Mouse (Mus musculus): ENCODE results near the gene Snx21. TPM values are rescaled to one million over a fixed set of nuclear protein-coding genes. Genes with fewer than 3 reads are reported as not detected.
"Not testable (repeated sequence)": the region's sequence is repeated elsewhere in the genome, so short reads cannot be mapped to it uniquely, and the experiment has no call there.

The Snx21 gene
- polyA plus RNA-seq, 1 experiment = 36.8 TPM

GRCm38 (mm10) chr2:164795868-164796267 is 10.2 kb downstream of the Snx21 start:
- peaks cover 5% of the 10 kb centered on the region for H3K4me1 ChIP-seq (ENCODE audit: control insufficient read depth, insufficient read depth, insufficient read length, low read length)
- no peak overlapping the region for H3K27ac ChIP-seq (replicated peaks; ENCODE audit: low read depth, low read length)
- no peak overlapping the region for H3K4me3 ChIP-seq (ENCODE audit: insufficient read depth, low read depth, low read length)

DNA sequence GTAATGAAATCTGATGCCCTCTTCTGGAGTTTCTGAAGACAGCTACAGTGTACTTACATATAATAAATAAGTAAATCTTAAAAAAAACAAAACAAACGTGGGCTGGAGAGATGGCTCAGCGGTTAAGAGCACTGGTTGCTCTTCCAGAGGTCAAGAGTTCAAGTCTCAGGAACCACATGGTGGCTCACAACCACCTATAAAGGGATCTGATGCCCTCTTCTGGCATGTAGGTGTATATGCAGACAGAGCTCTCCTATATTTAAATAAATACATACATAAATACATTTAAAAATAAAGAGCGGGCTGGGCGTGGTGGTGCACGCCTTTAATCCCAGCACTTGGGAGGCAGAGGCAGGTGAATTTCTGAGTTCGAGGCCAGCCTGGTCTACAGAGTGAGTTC is 12.9 kb downstream of the Snx21 start:
- H3K4me3 ChIP-seq (ENCODE audit: insufficient read depth, low read depth, low read length); H3K4me1 ChIP-seq (ENCODE audit: control insufficient read depth, insufficient read depth, insufficient read length, low read length); H3K27ac ChIP-seq (replicated peaks; ENCODE audit: low read depth, low read length): not testable (repeated sequence)

DNA sequence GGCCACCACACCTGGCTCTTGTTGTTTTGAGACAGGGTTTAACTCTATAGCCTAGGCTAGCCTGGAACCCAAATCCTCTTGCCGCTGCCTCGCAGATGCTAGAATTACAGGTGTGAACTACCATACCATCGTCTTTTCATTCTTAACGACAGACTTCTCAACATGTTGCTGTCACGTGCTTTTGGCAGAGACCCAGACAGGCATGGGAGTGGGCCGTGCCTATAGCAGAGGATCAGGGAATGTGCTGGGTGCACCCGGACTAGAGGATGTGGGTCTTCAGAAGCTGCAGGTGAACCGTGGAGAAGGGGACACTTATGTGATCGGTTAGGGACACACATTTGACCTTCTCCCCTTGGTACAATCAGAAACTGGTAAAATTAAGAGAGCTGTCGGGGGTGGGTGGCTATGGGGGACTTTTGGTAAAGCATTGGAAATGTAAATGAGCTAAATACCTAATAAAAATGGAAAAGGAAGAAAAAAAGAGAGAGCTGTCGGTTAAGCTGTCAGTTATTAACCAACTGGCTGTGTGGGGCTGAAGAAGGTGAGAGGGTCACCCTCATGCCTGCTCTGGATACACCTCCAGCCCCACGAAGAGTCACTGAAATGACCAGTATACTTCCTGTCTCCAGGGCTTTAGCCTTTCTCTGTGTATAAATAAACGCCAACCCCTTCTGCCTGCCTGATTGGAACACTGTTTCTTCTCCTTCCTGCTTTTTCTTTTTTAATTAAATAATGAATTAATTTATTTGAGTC is 14.8 kb downstream of the Snx21 start:
- Histone ChIP-seq H3K4me3 (ENCODE audit: insufficient read depth, low read depth, low read length) (no peak overlapping the region), H3K4me1 (ENCODE audit: control insufficient read depth, insufficient read depth, insufficient read length, low read length) (peaks cover 4% of the 10 kb centered on the region), H3K27ac (replicated peaks; ENCODE audit: low read depth, low read length) (no peak overlapping the region)

GRCm38 (mm10) chr2:164803201-164803920 is 17.7 kb downstream of the Snx21 start:
- H3K27ac ChIP-seq (replicated peaks; ENCODE audit: low read depth, low read length) = no peak overlapping the region
- H3K4me1 ChIP-seq (ENCODE audit: control insufficient read depth, insufficient read depth, insufficient read length, low read length) = peaks cover 4% of the 10 kb centered on the region
- peak overlapping the region; percentile 28 for H3K4me3 ChIP-seq (ENCODE audit: insufficient read depth, low read depth, low read length)

- Histone ChIP-seq H3K4me1 (ENCODE audit: control insufficient read depth, insufficient read depth, insufficient read length, low read length) (peaks cover 4% of the 10 kb centered on the region), H3K27ac (replicated peaks; ENCODE audit: low read depth, low read length) (no peak overlapping the region), H3K4me3 (ENCODE audit: insufficient read depth, low read depth, low read length) (peak overlapping the region; percentile 84)
Measured at GRCm38 (mm10) chr2:164803921-164804313, 18.3 kb downstream of the Snx21 start.

DNA sequence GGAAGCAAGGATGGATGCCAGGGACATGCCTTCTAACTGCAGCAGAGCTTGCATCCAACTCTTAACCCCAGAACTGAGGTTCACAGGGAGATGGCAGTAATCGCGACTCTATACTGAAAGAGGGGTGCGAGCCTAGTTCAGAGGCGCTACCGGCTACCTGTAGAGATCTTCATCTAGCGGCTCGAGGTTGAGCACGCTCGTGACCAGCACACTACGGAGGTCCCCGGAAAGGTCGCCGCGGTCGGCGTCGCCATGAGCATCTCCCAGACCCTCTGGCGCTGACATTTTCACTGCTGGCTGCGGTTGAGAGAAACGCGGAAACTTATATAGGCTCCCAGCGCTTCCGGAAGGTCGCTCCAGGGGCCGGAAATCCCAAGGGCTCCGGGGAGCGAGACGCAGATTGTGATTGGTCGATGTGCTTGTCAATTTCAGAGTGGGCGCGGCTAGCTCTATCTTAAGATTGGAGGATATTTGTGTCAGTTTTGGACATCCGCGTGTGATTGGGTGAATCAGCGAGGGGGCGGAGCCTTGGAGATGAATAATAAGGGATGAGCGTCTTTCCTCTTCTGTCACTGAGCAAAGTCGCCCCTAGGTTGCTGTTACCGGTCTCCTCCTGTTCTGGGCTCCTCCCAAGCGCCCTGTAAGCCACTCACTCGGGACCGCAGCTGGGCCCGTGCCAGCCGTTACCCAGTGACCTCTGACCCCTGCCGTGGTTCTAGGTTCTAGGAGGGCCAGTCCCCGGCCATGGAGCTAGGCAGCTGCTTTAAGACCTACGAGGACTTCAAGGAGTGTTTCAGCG is 19.1 kb downstream of the Snx21 start, which contains the start of the genes Acot8 and Zswim3:
Acot8 (minus strand) TSS at position 350 of the 799 bp plus-strand sequence.
Zswim3 (plus strand) TSS at position 566 of the 799 bp plus-strand sequence.
- H3K27ac ChIP-seq (replicated peaks; ENCODE audit: low read depth, low read length) = peak within 1 kb of the TSS; percentile 75
- H3K4me1 ChIP-seq (ENCODE audit: control insufficient read depth, insufficient read depth, insufficient read length, low read length) = peaks cover 4% of the 10 kb centered on the region
- peak within 1 kb of the TSS; percentile 84 for H3K4me3 ChIP-seq (ENCODE audit: insufficient read depth, low read depth, low read length)

DNA sequence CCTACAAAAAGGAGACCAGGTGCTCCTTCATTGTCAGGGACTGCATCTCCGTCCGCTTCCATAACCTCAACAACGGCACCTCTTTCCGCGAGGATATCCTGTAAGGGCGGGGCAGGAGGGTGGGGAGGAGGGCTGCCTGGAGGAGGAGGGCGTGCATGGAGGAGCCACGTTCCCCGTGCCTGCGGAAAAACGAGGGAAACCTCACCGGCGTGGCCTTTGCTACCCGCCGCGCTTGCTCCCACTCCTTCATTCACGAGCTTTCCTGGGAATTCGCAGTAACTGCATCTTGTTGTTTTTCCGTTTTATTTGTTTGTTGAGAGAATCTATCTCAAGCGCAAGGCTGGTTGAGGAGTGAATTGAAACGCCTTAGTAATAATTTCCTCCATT is 19.7 kb downstream of the Snx21 start:
- Histone ChIP-seq H3K4me3 (ENCODE audit: insufficient read depth, low read depth, low read length) (peak overlapping the region; percentile 84), H3K4me1 (ENCODE audit: control insufficient read depth, insufficient read depth, insufficient read length, low read length) (peaks cover 4% of the 10 kb centered on the region), H3K27ac (replicated peaks; ENCODE audit: low read depth, low read length) (peak overlapping the region; percentile 75)

DNA sequence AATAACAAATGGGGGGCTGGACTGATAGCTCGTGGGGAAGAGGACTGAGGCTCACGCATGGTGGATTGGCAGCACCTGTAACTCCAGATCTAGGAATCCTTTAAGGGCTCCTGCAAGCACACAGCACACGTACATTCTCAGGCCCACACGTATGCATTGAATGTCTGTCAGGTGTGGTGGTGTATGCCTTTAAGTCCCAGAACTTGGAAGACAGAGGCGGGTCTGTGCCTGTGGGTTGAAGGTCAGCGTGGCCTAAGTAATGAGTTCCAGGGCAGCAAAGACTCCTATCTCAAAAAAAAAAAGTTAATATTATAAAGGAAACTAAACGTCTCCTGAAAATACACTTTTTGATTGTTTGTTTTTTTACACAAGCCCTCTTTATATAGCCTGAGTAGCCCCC is 21.0 kb downstream of the Snx21 start:
- Histone ChIP-seq H3K4me1 (ENCODE audit: control insufficient read depth, insufficient read depth, insufficient read length, low read length) (peaks cover 4% of the 10 kb centered on the region), H3K27ac (replicated peaks; ENCODE audit: low read depth, low read length) (peak overlapping the region; percentile 23)

GRCm38 (mm10) chr2:164813557-164813956 is 27.9 kb downstream of the Snx21 start:
- H3K27ac ChIP-seq (replicated peaks; ENCODE audit: low read depth, low read length) = no peak overlapping the region
- H3K4me3 ChIP-seq (ENCODE audit: insufficient read depth, low read depth, low read length) = no peak overlapping the region
- H3K4me1 ChIP-seq (ENCODE audit: control insufficient read depth, insufficient read depth, insufficient read length, low read length) = no peaks in the 10 kb centered on the region

More for the DNA sequence above, 21.0 kb downstream of the Snx21 start:
- peak overlapping the region; percentile 29 for H3K4me3 ChIP-seq (ENCODE audit: insufficient read depth, low read depth, low read length)

DNA sequence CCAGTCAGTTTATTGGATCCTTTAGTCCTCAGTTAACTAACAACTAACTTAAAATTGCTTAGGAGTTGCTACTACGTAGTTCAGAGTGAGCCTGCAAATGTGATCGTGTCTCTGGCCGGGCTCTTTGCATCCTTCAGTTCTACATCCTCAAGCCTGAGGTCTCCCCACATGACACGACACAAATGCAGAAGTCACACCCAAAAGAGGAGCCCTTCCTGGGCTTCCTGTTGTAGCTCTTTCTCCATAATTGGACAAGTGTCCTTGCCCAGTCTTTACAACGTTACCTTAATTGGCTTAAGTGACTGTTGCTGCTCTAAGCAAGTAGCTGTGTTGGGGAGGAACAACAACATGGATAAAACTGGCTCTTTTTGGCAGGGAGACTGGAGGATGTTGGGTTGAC is 29.7 kb downstream of the Snx21 start:
- no peak overlapping the region for H3K4me3 ChIP-seq (ENCODE audit: insufficient read depth, low read depth, low read length)
- H3K4me1 ChIP-seq (ENCODE audit: control insufficient read depth, insufficient read depth, insufficient read length, low read length) = no peaks in the 10 kb centered on the region
- no peak overlapping the region for H3K27ac ChIP-seq (replicated peaks; ENCODE audit: low read depth, low read length)

DNA sequence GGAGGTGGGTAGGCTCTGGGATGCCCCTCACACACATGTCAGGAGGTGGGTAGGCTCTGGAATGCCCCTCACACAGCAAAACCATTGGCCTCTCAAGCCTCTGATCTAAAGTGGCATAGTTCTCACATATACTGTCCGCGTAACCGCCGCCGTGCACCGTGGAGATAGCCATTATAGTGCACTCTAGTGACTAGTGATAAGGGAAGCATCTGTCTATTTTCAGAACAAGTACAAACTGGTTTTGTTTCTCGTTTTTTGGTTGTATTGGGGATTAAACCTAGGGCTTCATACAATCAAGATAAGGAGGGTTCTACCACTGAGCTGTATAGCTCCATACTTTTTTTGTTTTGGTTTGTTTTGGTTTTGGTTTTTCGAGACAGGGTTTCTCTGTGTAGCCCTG is 30.2 kb downstream of the Snx21 start:
- Histone ChIP-seq H3K4me3 (ENCODE audit: insufficient read depth, low read depth, low read length) (no peak overlapping the region), H3K4me1 (ENCODE audit: control insufficient read depth, insufficient read depth, insufficient read length, low read length) (no peaks in the 10 kb centered on the region), H3K27ac (replicated peaks; ENCODE audit: low read depth, low read length) (no peak overlapping the region)

- H3K4me1 ChIP-seq (ENCODE audit: control insufficient read depth, insufficient read depth, insufficient read length, low read length) = no peaks in the 10 kb centered on the region
- H3K27ac ChIP-seq (replicated peaks; ENCODE audit: low read depth, low read length) = no peak overlapping the region
- no peak overlapping the region for H3K4me3 ChIP-seq (ENCODE audit: insufficient read depth, low read depth, low read length)
Measured at GRCm38 (mm10) chr2:164817206-164817605, 31.6 kb downstream of the Snx21 start.

DNA sequence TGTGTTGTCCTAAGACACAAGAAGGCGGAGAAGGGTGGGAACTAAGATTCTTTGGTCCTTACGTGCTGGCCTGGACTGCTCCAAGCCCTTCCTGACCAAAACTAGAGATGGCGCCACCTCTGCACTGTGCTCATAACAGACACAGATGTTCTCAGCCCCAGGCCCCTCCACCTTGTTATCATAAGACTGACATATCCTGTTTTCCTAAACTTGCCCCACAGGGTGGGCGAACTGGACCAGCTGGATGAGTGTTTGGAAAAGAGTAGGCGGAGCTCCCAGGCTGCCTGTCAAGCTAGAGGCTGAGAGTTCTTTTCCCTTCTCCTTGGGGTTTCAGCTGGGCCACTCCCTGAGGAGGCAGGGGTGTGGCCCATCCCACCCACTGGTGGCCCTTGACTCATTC is 32.1 kb downstream of the Snx21 start:
- Histone ChIP-seq H3K4me1 (ENCODE audit: control insufficient read depth, insufficient read depth, insufficient read length, low read length) (no peaks in the 10 kb centered on the region), H3K27ac (replicated peaks; ENCODE audit: low read depth, low read length) (no peak overlapping the region), H3K4me3 (ENCODE audit: insufficient read depth, low read depth, low read length) (no peak overlapping the region)

DNA sequence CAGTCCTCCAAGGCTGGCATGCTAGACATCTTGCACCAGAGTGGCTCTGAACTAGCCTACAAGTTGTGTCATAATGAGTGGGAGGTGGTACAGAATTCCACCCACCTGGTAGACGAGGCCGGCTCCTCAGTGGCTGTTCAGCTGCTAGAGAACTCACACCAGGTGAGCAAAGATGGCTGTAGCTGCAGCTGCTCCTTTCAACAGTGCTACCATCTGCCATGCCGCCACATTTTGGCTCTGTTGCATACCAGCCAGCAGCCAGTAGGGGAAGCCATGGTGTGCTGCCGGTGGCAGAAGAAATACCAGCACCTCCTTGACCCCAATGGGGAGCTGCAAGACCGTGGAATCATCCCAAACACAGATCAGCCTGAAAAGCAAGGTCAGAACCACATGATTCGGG is 35.4 kb downstream of the Snx21 start:
- no peak overlapping the region for H3K4me3 ChIP-seq (ENCODE audit: insufficient read depth, low read depth, low read length)
- no peak overlapping the region for H3K27ac ChIP-seq (replicated peaks; ENCODE audit: low read depth, low read length)
- H3K4me1 ChIP-seq (ENCODE audit: control insufficient read depth, insufficient read depth, insufficient read length, low read length) = no peaks in the 10 kb centered on the region

DNA sequence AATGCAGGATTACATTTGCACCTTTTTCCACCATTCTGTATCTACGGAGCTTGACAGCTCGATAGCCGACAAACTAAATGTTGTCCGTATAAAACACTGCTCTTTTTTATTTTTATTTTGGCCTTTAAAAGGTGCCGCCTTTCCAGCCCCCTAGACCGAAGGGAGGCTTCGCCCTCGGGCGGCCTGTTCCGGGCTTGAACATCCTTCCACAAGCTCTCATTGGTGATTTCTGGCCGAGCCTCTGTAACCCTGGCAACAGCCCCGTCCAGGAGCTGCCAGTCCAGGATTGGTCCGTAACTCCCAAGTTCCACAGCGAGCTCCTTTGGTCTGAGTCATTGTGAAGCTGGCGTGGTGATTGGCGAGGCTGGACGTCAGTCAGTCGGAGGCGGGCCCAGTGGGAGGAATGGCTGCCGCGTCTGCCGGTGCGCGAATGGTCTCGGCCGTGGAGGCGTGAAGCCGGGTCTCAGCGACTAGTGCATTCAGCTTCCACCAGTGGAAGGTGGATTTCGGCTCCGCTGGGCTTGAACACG is 37.1 kb downstream of the Snx21 start, which contains the start of gene Zswim1:
Zswim1 (plus strand) TSS at position 51 of the 530 bp plus-strand sequence.
- peak within 1 kb of the TSS; percentile 62 for H3K27ac ChIP-seq (replicated peaks; ENCODE audit: low read depth, low read length)
- peak within 1 kb of the TSS; percentile 79 for H3K4me3 ChIP-seq (ENCODE audit: insufficient read depth, low read depth, low read length)
- no peaks in the 10 kb centered on the region for H3K4me1 ChIP-seq (ENCODE audit: control insufficient read depth, insufficient read depth, insufficient read length, low read length)

All from brown adipose tissue, adult 24 weeks (tissue).